Mouse (Mus musculus): Measurements from ENCODE around the gene Zbtb8a.
"Not testable (repeated sequence)": the region's sequence is repeated elsewhere in the genome, so short reads cannot be mapped to it uniquely, and the experiment has no call there.

Zbtb8a gene

GRCm38 (mm10) chr4:129377601-129378390 lies at the start of gene Zbtb8a:
Gene Zbtb8a (minus strand): TSS chr4:129378116.
- peak; percentile 65 for DNase-seq

GRCm38 (mm10) chr4:129418321-129418720 lies 40.4 kb upstream of the Zbtb8a start:
- no peak for DNase-seq

- no peak for DNase-seq
Measured at GRCm38 (mm10) chr4:129416478-129416877, 38.6 kb upstream of the Zbtb8a start.

- DNase-seq: no peak
Measured at GRCm38 (mm10) chr4:129415892-129416291, 38.0 kb upstream of the Zbtb8a start.

GRCm38 (mm10) chr4:129410991-129411390 lies 33.1 kb upstream of the Zbtb8a start:
- no peak for DNase-seq

- not testable (repeated sequence) for DNase-seq
Measured at GRCm38 (mm10) chr4:129410532-129410931, 32.6 kb upstream of the Zbtb8a start.

GRCm38 (mm10) chr4:129406447-129406846 lies 28.5 kb upstream of the Zbtb8a start:
- DNase-seq: peak; percentile 75

- DNase-seq: no peak
Measured at GRCm38 (mm10) chr4:129399813-129400212, 21.9 kb upstream of the Zbtb8a start.

GRCm38 (mm10) chr4:129396960-129397359 lies 19.0 kb upstream of the Zbtb8a start:
- DNase-seq: peak; percentile 65

- no peak for DNase-seq
Measured at GRCm38 (mm10) chr4:129394089-129394870, 16.4 kb upstream of the Zbtb8a start.

GRCm38 (mm10) chr4:129390936-129391557 lies 13.1 kb upstream of the Zbtb8a start:
- no peak for DNase-seq

GRCm38 (mm10) chr4:129390216-129390743 lies 12.4 kb upstream of the Zbtb8a start:
- no peak for DNase-seq

GRCm38 (mm10) chr4:129388404-129388803 lies 10.5 kb upstream of the Zbtb8a start:
- no peak for DNase-seq

GRCm38 (mm10) chr4:129386989-129387388 lies 9.1 kb upstream of the Zbtb8a start:
- DNase-seq: no peak

GRCm38 (mm10) chr4:129386269-129386946 lies 8.5 kb upstream of the Zbtb8a start:
- no peak for DNase-seq

- no peak for DNase-seq
Measured at GRCm38 (mm10) chr4:129385685-129386084, 7.8 kb upstream of the Zbtb8a start.

- peak; percentile 59 for DNase-seq
Measured at GRCm38 (mm10) chr4:129384440-129384839, 6.5 kb upstream of the Zbtb8a start.

GRCm38 (mm10) chr4:129383586-129383985 lies 5.7 kb upstream of the Zbtb8a start:
- peak; percentile 39 for DNase-seq

GRCm38 (mm10) chr4:129382488-129382887 lies 4.6 kb upstream of the Zbtb8a start:
- no peak for DNase-seq

GRCm38 (mm10) chr4:129382029-129382428 lies 4.1 kb upstream of the Zbtb8a start:
- DNase-seq: no peak

GRCm38 (mm10) chr4:129381148-129381547 lies 3.2 kb upstream of the Zbtb8a start:
- no peak for DNase-seq

- DNase-seq: no peak
Measured at GRCm38 (mm10) chr4:129379805-129380204, 1.9 kb upstream of the Zbtb8a start.

Data from lung, postnatal 14 days (tissue).